In genomic region chr2:72980337-72981074, GRCm38 (mm10) we compare ENCODE assay signal across 7 mouse cellular contexts. TPM values are rescaled to one million over a fixed set of nuclear protein-coding genes. Genes with fewer than 3 reads are reported as not detected.
DNase-seq lines count a peak whose midpoint lies in the region; ATAC-seq lines count a peak whose summit lies in the region.

Gene Sp3, minus strand, starts transcription at chr2:72980446.

- H3K4me1 ChIP-seq in intestine, embryonic 16.5 days (ENCODE audit: control insufficient read depth, insufficient read depth, low read length) = peaks cover 18% of the 10 kb centered on the region
- peaks cover 8% of the 10 kb centered on the region; the same call in 1 of the 2 replicates for H3K4me1 ChIP-seq in midbrain, embryonic 11.5 days (ENCODE audit: control insufficient read depth, insufficient read depth, low read length)

- intact Hi-C loops in left cerebral cortex, postnatal 36 days (cut with DNase I) = loop anchor here (5.0 kb wide), 1 partner anchor 463 kb away; no protein-coding TSS in a partner anchor

- peak within 1 kb of the TSS; percentile 100 for H3K4me3 ChIP-seq in intestine, embryonic 16.5 days (ENCODE audit: low read length)
- H3K4me3 ChIP-seq in midbrain, embryonic 11.5 days (ENCODE audit: low read depth, low read length) = peak within 1 kb of the TSS; percentile 100

- peak within 1 kb of the TSS; percentile 100 for H3K27ac ChIP-seq in intestine, embryonic 16.5 days (ENCODE audit: low read length)
- peak within 1 kb of the TSS; percentile 100 for H3K27ac ChIP-seq in midbrain, embryonic 11.5 days (ENCODE audit: low read depth, low read length)

- no peaks in the 10 kb centered on the region for H3K36me3 ChIP-seq in intestine, embryonic 16.5 days (ENCODE audit: control insufficient read depth, insufficient read depth, low read length)
- H3K36me3 ChIP-seq in midbrain, embryonic 11.5 days (ENCODE audit: control insufficient read depth, insufficient read depth, low read length) = no peaks in the 10 kb centered on the region

- H3K9ac ChIP-seq in intestine, embryonic 16.5 days (ENCODE audit: low read depth, low read length) = peak within 1 kb of the TSS; percentile 100
- peak within 1 kb of the TSS; percentile 100 for H3K9ac ChIP-seq in midbrain, embryonic 11.5 days (ENCODE audit: low read length)

- ATAC-seq in intestine, embryonic 16.5 days = peak; percentile 87
- peak; percentile 89 for ATAC-seq in midbrain, embryonic 11.5 days (ENCODE audit: low FRiP score)

- peak within 1 kb of the TSS; percentile 81 for H3K4me2 ChIP-seq in intestine, embryonic 16.5 days (ENCODE audit: low read depth, low read length)
- peak within 1 kb of the TSS; percentile 68 for H3K4me2 ChIP-seq in midbrain, embryonic 11.5 days

- H3K9me3 ChIP-seq in intestine, embryonic 16.5 days (ENCODE audit: control insufficient read depth, low read length) = no peaks in the 10 kb centered on the region
- H3K9me3 ChIP-seq in midbrain, embryonic 11.5 days (ENCODE audit: control insufficient read depth, low read length) = no peaks in the 10 kb centered on the region

- DNase-seq in adrenal gland, adult 8-10 months = peak; percentile 97
- peak; percentile 97 for DNase-seq in embryo, embryonic 9.5 days (ENCODE audit: extremely low spot score)
- peak; percentile 94 to 98 for DNase-seq in gastrocnemius, postnatal 4 days (ENCODE audit: low spot score in 2 of 2)
- peak; percentile 97 for DNase-seq in left cerebral cortex, postnatal 36 days (ENCODE audit: low spot score in 2 of 2)
- peak; percentile 99 for DNase-seq in midbrain, embryonic 11.5 days (ENCODE audit: low spot score, missing footprints)
- DNase-seq in skeletal muscle tissue, adult 2 months (ENCODE audit: low read depth, low spot score) = peak; percentile 98

- under 1% methylated on average over 64 of the region's 64 CpGs for WGBS in intestine, embryonic 16.5 days
- under 1% methylated on average over 63 of the region's 64 CpGs for WGBS in midbrain, embryonic 11.5 days

- H3K27me3 ChIP-seq in intestine, embryonic 16.5 days (replicated peaks; ENCODE audit: control insufficient read depth, insufficient read depth, low read length) = no peaks in the 10 kb centered on the region
- no peaks in the 10 kb centered on the region for H3K27me3 ChIP-seq in midbrain, embryonic 11.5 days (ENCODE audit: control insufficient read depth, insufficient read depth, low read length)

RNA-seq across cellular contexts. Expression of gene Sp3, which starts in this region (rescaled TPM):
- 10 to 100 TPM; 50.9 to 64.7 (median 60.2) TPM for total RNA-seq in adrenal gland, adult 8-10 months (2022)
- total RNA-seq in gastrocnemius, postnatal 4 days (2021) = 10 to 100 TPM; 63.8 to 69.6 TPM
- polyA plus RNA-seq in intestine, embryonic 16.5 days (2015; fragmentation: Nextera tagmentation; extraction: Ambion mirVana) = 33.3 and 35.0 TPM in 2 replicates
- total RNA-seq in left cerebral cortex, postnatal 36 days (2021) = 10 to 100 TPM; 50.0 to 54.8 TPM
- polyA plus RNA-seq in midbrain, embryonic 11.5 days (2014; fragmentation: Nextera tagmentation; extraction: Ambion mirVana) = 69.1 and 69.3 TPM in 2 replicates

Comparison
In these comparisons a context has a peak if more than half of its experiments do, and no peak if none do; other contexts are left out.
1. Peak in every context shown above with its lines: DNase-seq, ATAC-seq, H3K4me3 ChIP-seq and H3K27ac ChIP-seq.